In genomic region chr9:102643486-102644101, GRCm38 (mm10) we compare ENCODE assay signal across 8 mouse cellular contexts. TPM values are rescaled to one million over a fixed set of nuclear protein-coding genes. Genes with fewer than 3 reads are reported as not detected.
DNase-seq lines count a peak whose midpoint lies in the region; ATAC-seq lines count a peak whose summit lies in the region.

No protein-coding gene starts in this region.

- ATAC-seq in intestine, embryonic 15.5 days: peak; percentile 88
- ATAC-seq in liver, embryonic 15.5 days (ENCODE audit: insufficient read depth): no peak
- ATAC-seq in neural tube, embryonic 15.5 days (ENCODE audit: low FRiP score): peak; percentile 85; the same call in 1 of the 2 replicates
- ATAC-seq in monocyte, adult 5-6 weeks (replicated peaks; ENCODE audit: insufficient number of reproducible peaks, low FRiP score, low TSS enrichment, poor library complexity, severe bottlenecking): no peak

- WGBS in intestine, embryonic 15.5 days: 8% methylated on average over 10 of the region's 10 CpGs
- WGBS in liver, embryonic 15.5 days (ENCODE audit: insufficient replicate concordance): 26% methylated on average over 10 of the region's 10 CpGs
- WGBS in neural tube, embryonic 15.5 days: 6% methylated on average over 10 of the region's 10 CpGs

- H3K9me3 ChIP-seq in intestine, embryonic 15.5 days: no peaks in the 10 kb centered on the region
- no peaks in the 10 kb centered on the region for H3K9me3 ChIP-seq in liver, embryonic 15.5 days (replicated peaks)
- no peaks in the 10 kb centered on the region for H3K9me3 ChIP-seq in neural tube, embryonic 15.5 days (replicated peaks)

- no peaks in the 10 kb centered on the region for H3K27me3 ChIP-seq in intestine, embryonic 15.5 days (replicated peaks)
- H3K27me3 ChIP-seq in liver, embryonic 15.5 days: peaks cover 7% of the 10 kb centered on the region; the same call in 1 of the 2 replicates
- no peaks in the 10 kb centered on the region for H3K27me3 ChIP-seq in neural tube, embryonic 15.5 days (replicated peaks)

- H3K4me1 ChIP-seq in intestine, embryonic 15.5 days (replicated peaks): peaks cover 22% of the 10 kb centered on the region
- H3K4me1 ChIP-seq in liver, embryonic 15.5 days (replicated peaks): no peaks in the 10 kb centered on the region
- H3K4me1 ChIP-seq in neural tube, embryonic 15.5 days: peaks cover 26% of the 10 kb centered on the region

- no peak overlapping the region for H3K9ac ChIP-seq in intestine, embryonic 15.5 days
- H3K9ac ChIP-seq in liver, embryonic 15.5 days: no peak overlapping the region
- H3K9ac ChIP-seq in neural tube, embryonic 15.5 days (replicated peaks): no peak overlapping the region

- H3K4me3 ChIP-seq in intestine, embryonic 15.5 days (replicated peaks): no peak overlapping the region
- no peak overlapping the region for H3K4me3 ChIP-seq in liver, embryonic 15.5 days (replicated peaks)
- no peak overlapping the region for H3K4me3 ChIP-seq in neural tube, embryonic 15.5 days (replicated peaks)

- peak; percentile 78 for DNase-seq in adrenal gland, adult 2 months
- DNase-seq in adrenal gland, postnatal 4 days (ENCODE audit: low spot score in 2 of 2): no peak
- DNase-seq in embryo, embryonic 10.5 days (ENCODE audit: low spot score): peak; percentile 93
- peak; percentile 69 to 85 for DNase-seq in gastrocnemius, postnatal 4 days (ENCODE audit: low spot score in 2 of 2)

- no peaks in the 10 kb centered on the region for H3K36me3 ChIP-seq in intestine, embryonic 15.5 days
- no peaks in the 10 kb centered on the region for H3K36me3 ChIP-seq in liver, embryonic 15.5 days (replicated peaks)
- H3K36me3 ChIP-seq in neural tube, embryonic 15.5 days: no peaks in the 10 kb centered on the region

- peak overlapping the region; percentile 93 for H3K27ac ChIP-seq in intestine, embryonic 15.5 days
- H3K27ac ChIP-seq in liver, embryonic 15.5 days (replicated peaks): 0 out of 2 replicates have a peak overlapping the region, but pooled peaks have one; percentile 19
- peak overlapping the region; percentile 67 for H3K27ac ChIP-seq in neural tube, embryonic 15.5 days (replicated peaks)

- H3K4me2 ChIP-seq in intestine, embryonic 15.5 days (replicated peaks): peak overlapping the region; percentile 45
- no peak overlapping the region for H3K4me2 ChIP-seq in liver, embryonic 15.5 days
- peak overlapping the region; percentile 46 for H3K4me2 ChIP-seq in neural tube, embryonic 15.5 days

RNA-seq across cellular contexts. Expression of gene Cep63, which starts 17.3 kb away (rescaled TPM):
- 10 to 100 TPM; 26.8 to 41.6 TPM for total RNA-seq in adrenal gland, adult 2 months (2021)
- polyA plus RNA-seq in adrenal gland, adult 2 months (2012; rRNA removed): 2.6 TPM in 2 replicates
- total RNA-seq in adrenal gland, postnatal 4 days (2021): 10 to 100 TPM; 41.8 to 47.9 TPM
- total RNA-seq in gastrocnemius, postnatal 4 days (2021): 10 to 100 TPM; 41.1 to 43.7 TPM
- 42.0 and 47.7 TPM in 2 replicates for polyA plus RNA-seq in intestine, embryonic 15.5 days (2015; fragmentation: Nextera tagmentation; extraction: Ambion mirVana)
- 17.4 TPM in 2 replicates for polyA plus RNA-seq in liver, embryonic 15.5 days (2015; fragmentation: Nextera tagmentation; extraction: Ambion mirVana)
- polyA plus RNA-seq in neural tube, embryonic 15.5 days (2015; fragmentation: Nextera tagmentation; extraction: Ambion mirVana): 35.6 and 41.7 TPM in 2 replicates
- total RNA-seq in monocyte, adult 5-6 weeks (2017): 38.0 to 39.8 TPM (median 38.2 TPM) in 3 replicates

RNA-seq across cellular contexts. Expression of gene Anapc13, which starts 17.5 kb away (rescaled TPM):
- total RNA-seq in adrenal gland, adult 2 months (2021): 100 to 1,000 TPM; 386 to 423 TPM
- polyA plus RNA-seq in adrenal gland, adult 2 months (2012; rRNA removed): 31.7 and 41.1 TPM in 2 replicates
- 100 to 1,000 TPM; 238 to 248 TPM for total RNA-seq in adrenal gland, postnatal 4 days (2021)
- total RNA-seq in gastrocnemius, postnatal 4 days (2021): 100 to 1,000 TPM; 200 to 212 TPM
- 194 and 206 TPM in 2 replicates for polyA plus RNA-seq in intestine, embryonic 15.5 days (2015; fragmentation: Nextera tagmentation; extraction: Ambion mirVana)
- 72.5 and 91.9 TPM in 2 replicates for polyA plus RNA-seq in liver, embryonic 15.5 days (2015; fragmentation: Nextera tagmentation; extraction: Ambion mirVana)
- 160 and 164 TPM in 2 replicates for polyA plus RNA-seq in neural tube, embryonic 15.5 days (2015; fragmentation: Nextera tagmentation; extraction: Ambion mirVana)
- total RNA-seq in monocyte, adult 5-6 weeks (2017): 61.1 to 104 TPM (median 69.2 TPM) in 3 replicates

Comparison
In these comparisons a context has a peak if more than half of its experiments do, and no peak if none do; other contexts are left out.
1. DNase-seq: peak in adrenal gland, adult 2 months (single experiment), embryo, embryonic 10.5 days (single experiment) and gastrocnemius, postnatal 4 days (2 of 2); none in adrenal gland, postnatal 4 days (0 of 2).
2. ATAC-seq: peak in intestine, embryonic 15.5 days (single experiment) and neural tube, embryonic 15.5 days (single experiment); none in liver, embryonic 15.5 days (single experiment) and monocyte, adult 5-6 weeks (single experiment).
3. H3K27ac ChIP-seq: peak in every context shown above with its lines; median percentile 93 in intestine, embryonic 15.5 days; 67 in neural tube, embryonic 15.5 days; 19 in liver, embryonic 15.5 days.